Mouse (Mus musculus) frontal cortex, adult (tissue): Measurements from ENCODE around the gene Grin2d.
A peak's percentile ranks its signal among the peaks of the same experiment; 100 is the strongest.

Experiments used
- ATAC-seq: cut with Nextera tagmentation; 2 replicates; pipeline ENCODE4 v1.9.2; 2017; ENCODE audit warnings: mild to moderate bottlenecking, moderate library complexity, mixed read lengths; ENCODE audit not compliant: low TSS enrichment

Grin2d gene

GRCm38 (mm10) chr7:45783511-45784091 is 94.6 kb downstream of the Grin2d start, which contains the start of gene Lmtk3:
TSS of gene Lmtk3 (plus strand) at chr7:45783738.
- ATAC-seq, result peak; percentile 38

- no peak for ATAC-seq
Observed at GRCm38 (mm10) chr7:45782271-45782670, 95.9 kb downstream of the Grin2d start.
